Mouse (Mus musculus) spleen, adult 2 months (tissue): ENCODE results near the gene Cenpn.

Experiments
- CTCF ChIP-seq: fragments of 200-500 bp; IDR thresholded peaks from 2 replicates; pipeline ENCODE4 v1.5.1; 2011; ENCODE audit warnings: mild to moderate bottlenecking, inconsistent platforms; ENCODE audit not compliant: insufficient read depth, insufficient read length, insufficient replicate concordance; ENCODE audit errors: extremely low read depth
- POLR2A ChIP-seq: fragments of 200-500 bp; IDR thresholded peaks from 2 replicates; pipeline ENCODE4 v1.6.1; 2011; ENCODE audit warnings: low read depth, low read length, inconsistent platforms

- TF ChIP-seq POLR2A (no peak), CTCF (no peak)
Measured at GRCm38 (mm10) chr8:116946851-116947250, 25.3 kb downstream of the Cenpn start.
